Mouse (Mus musculus) CH12.LX (cell line): ENCODE results near the gene Celsr3.

Source experiments
- CTCF ChIP-seq, 2 experiments: IDR thresholded peaks in 1 of 2; conservative IDR thresholded peaks in 1 of 2; 2 replicates each; pipeline ENCODE4 v1.5.1; 2011 to 2012; ENCODE audit warnings: low read depth in 2 of 2, low read length in 2 of 2, improper control_type of control experiment in 1 of 2, inconsistent platforms in 1 of 2, mild to moderate bottlenecking in 1 of 2, moderate library complexity in 1 of 2
- E2F4 ChIP-seq: IDR thresholded peaks from 2 replicates; pipeline ENCODE4 v1.6.1; 2011; ENCODE audit warnings: low read depth, low read length, improper control_type of control experiment; ENCODE audit not compliant: insufficient replicate concordance
- GABPA ChIP-seq: IDR thresholded peaks from 2 replicates; pipeline ENCODE4 v1.6.1; 2012; ENCODE audit warnings: low read depth, low read length, improper control_type of control experiment, inconsistent platforms; ENCODE audit not compliant: insufficient replicate concordance
- NELFE ChIP-seq: IDR thresholded peaks from 2 replicates; pipeline ENCODE4 v1.6.1; 2011; ENCODE audit warnings: low read depth, low read length, improper control_type of control experiment
- POLR2A ChIP-seq: IDR thresholded peaks from 2 replicates; pipeline ENCODE4 v1.6.1; 2011; ENCODE audit warnings: low read depth, mild to moderate bottlenecking, improper control_type of control experiment, low read length

DNA sequence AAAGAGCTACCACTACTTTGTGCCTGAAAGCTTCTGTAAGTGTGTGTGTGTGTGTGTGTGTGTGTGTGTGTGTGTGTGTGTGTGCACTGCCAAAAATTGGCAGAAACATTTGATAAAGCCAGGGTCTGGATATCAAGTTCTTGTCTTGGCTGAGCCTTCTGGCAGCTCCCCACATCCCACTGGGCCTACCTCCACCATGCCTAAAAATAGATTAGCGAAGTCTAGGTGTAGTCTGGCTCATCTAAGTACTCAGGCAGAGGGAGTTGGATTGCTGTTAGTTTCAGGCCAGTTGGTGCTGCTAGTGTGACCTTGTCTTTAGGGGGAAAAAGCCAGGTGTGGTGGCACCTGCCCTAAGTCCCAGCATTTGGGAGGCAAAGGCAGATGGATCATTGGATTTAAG is 19.3 kb upstream of the Celsr3 start:
- no peak for TF ChIP-seq CTCF (conservative IDR thresholded peaks at IDR 0.05 in 1 of 2, IDR thresholded peaks at IDR 0.05 in 1 of 2; ENCODE audit: low read depth in 2 of 2, low read length in 2 of 2)
- no peak for TF ChIP-seq GABPA
- no peak for TF ChIP-seq E2F4
- no peak for TF ChIP-seq NELFE
- TF ChIP-seq POLR2A, result no peak
